Mouse (Mus musculus) intestine, postnatal 0 days (tissue): ENCODE results near the gene C030005K15Rik. TPM values are rescaled to one million over a fixed set of nuclear protein-coding genes. Genes with fewer than 3 reads are reported as not detected.
"Not testable (repeated sequence)": the region's sequence is repeated elsewhere in the genome, so short reads cannot be mapped to it uniquely, and the experiment has no call there.

Source experiments
- ATAC-seq: fragments of 200-750 bp; cut with Nextera tagmentation; 2 replicates; pipeline ENCODE4 v1.8.0; 2017; ENCODE audit warnings: mild to moderate bottlenecking, moderate TSS enrichment, moderate library complexity
- H3K27ac ChIP-seq: fragments of 300-500 bp; sonication (generic); 2 replicates; pipeline ENCODE4 v1.5.1; 2014; ENCODE audit warnings: mild to moderate bottlenecking, low read depth, low read length, moderate library complexity
- H3K27me3 ChIP-seq: fragments of 300-500 bp; sonication (generic); replicated peaks from 2 replicates; pipeline ENCODE4 v1.6.1; 2014; ENCODE audit warnings: low read length, mixed read lengths; ENCODE audit not compliant: control insufficient read depth, insufficient read depth
- H3K36me3 ChIP-seq: fragments of 300-500 bp; sonication (generic); 2 replicates; pipeline ENCODE4 v1.6.1; 2014; ENCODE audit warnings: mild to moderate bottlenecking, moderate library complexity; ENCODE audit not compliant: control insufficient read depth, insufficient read depth
- H3K4me1 ChIP-seq: fragments of 300-500 bp; sonication (generic); replicated peaks from 2 replicates; pipeline ENCODE4 v1.6.1; 2014; ENCODE audit warnings: antibody characterized with exemption, low read length, mixed read lengths; ENCODE audit not compliant: control insufficient read depth, insufficient read depth
- H3K4me2 ChIP-seq: fragments of 300-500 bp; sonication (generic); replicated peaks from 2 replicates; pipeline ENCODE4 v1.6.1; 2014; ENCODE audit warnings: low read depth, mild to moderate bottlenecking, moderate library complexity
- H3K4me3 ChIP-seq: fragments of 300-500 bp; sonication (generic); 2 replicates; pipeline ENCODE4 v1.5.1; 2014; ENCODE audit warnings: low read depth, low read length
- H3K9ac ChIP-seq: fragments of 300-500 bp; sonication (generic); 2 replicates; pipeline ENCODE4 v1.6.1; 2014; ENCODE audit warnings: mild to moderate bottlenecking, low read depth, low read length
- H3K9me3 ChIP-seq: fragments of 300-500 bp; sonication (generic); 2 replicates; pipeline ENCODE4 v1.6.1; 2016; ENCODE audit warnings: mixed run types; ENCODE audit not compliant: control insufficient read depth
- CTCF ChIP-seq: sonication (generic); IDR thresholded peaks from 2 replicates; pipeline ENCODE4 v1.5.1; 2016; ENCODE audit warnings: low read depth, mild to moderate bottlenecking, control low read depth, antibody characterized with exemption, moderate library complexity
- WGBS: fragments of 180-500 bp; shearing (Covaris S2); extraction: QIAGEN DNeasy Blood & Tissue Kit; methylation state at CpG from one replicate; pipeline ENCODE4 v1.1.7; 2014; 5-methylcytosine and 5-hydroxymethylcytosine counted together
- polyA plus RNA-seq: library from polyadenylated mRNA; unstranded; fragments of >200 nt; fragmentation: Nextera tagmentation; extraction: Ambion mirVana; gene quantifications from 2 replicates; pipeline ENCODE4 v1.2.1, GENCODE M21; 2015

C030005K15Rik gene
- not detected in 2 replicates for polyA plus RNA-seq

DNA sequence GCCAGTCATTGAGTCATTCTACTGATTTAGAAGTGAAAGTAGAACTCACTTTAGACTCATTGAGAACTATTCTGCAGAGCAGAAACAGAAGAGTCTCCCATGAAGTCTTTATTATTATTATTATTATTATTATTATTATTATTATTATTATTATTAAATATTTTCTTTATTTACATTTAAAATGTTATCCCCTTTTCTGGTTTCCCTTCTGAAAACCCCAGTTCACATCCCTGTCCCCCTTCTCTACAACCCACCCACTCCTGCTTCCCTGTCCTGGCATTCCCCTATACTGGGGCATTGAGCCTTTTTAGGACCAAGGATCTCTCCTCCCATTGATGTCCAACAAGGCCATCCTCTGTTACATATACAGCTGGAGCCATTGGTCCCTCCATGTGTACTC is at the start of gene C030005K15Rik:
C030005K15Rik (minus strand) TSS at position 101 of the 400 bp plus-strand sequence.
- H3K9ac ChIP-seq, H3K36me3 ChIP-seq, H3K27me3 ChIP-seq, H3K9me3 ChIP-seq, H3K27ac ChIP-seq, ATAC-seq, H3K4me3 ChIP-seq, H3K4me1 ChIP-seq, H3K4me2 ChIP-seq: not testable (repeated sequence)

DNA sequence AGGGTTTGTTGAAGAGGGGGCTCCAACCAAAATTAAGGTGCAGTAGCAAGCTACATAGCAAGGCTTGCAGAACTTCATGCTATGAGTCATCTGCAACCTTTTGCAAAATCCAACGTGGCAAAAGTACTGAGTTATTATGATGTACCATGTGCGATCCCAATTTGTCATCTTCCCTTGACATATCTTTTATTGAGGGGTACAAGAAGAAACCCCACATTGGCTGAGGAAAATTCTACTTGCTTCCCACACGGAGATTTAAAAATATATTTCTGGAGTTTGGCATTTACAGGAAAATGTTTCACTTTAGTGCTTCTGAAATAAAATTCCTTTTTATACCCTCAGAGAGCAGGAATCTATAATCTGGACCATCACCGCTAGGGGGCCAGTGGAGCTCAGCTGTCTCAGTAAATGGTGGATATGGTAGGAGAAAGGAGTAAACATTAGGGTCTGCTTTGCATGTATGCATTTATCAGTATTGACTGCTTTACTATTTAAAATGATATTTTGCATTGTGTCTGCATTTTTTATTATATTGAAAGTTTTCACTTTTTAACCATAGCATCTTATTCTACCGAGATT is 41.7 kb upstream of the C030005K15Rik start:
- H3K36me3 ChIP-seq, result no peaks in the 10 kb centered on the region
- no peak overlapping the region for H3K4me3 ChIP-seq
- H3K27ac ChIP-seq, result no peak overlapping the region
- no peaks in the 10 kb centered on the region for H3K9me3 ChIP-seq
- H3K9ac ChIP-seq, result no peak overlapping the region
- H3K4me2 ChIP-seq, result no peak overlapping the region
- TF ChIP-seq CTCF, result peak; percentile 63
- WGBS, result 59% methylated on average over 5 of the region's 5 CpGs
- no peak for ATAC-seq
- no peaks in the 10 kb centered on the region for H3K4me1 ChIP-seq
- no peaks in the 10 kb centered on the region for H3K27me3 ChIP-seq

DNA sequence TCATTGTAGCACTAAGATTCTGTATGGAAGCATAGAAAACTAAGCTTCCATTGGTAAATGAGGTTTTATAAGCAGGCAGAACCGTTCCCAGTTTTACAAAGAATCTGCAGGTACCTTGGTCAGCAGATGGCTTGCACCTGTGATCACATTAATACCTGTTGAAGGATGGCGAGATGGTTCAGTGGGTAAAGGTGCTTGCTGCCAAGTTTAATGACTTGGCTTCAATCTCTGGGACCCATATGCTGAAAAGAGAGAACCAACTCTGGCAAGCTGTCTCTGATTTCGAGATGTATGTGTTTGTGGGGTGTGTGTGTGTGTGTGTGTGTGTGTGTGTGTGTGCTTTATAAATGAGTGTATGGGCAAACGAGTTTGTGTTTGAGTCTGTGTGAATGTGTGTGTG is 27.3 kb upstream of the C030005K15Rik start:
- no peaks in the 10 kb centered on the region for H3K9me3 ChIP-seq
- no peak for TF ChIP-seq CTCF
- no peak overlapping the region for H3K27ac ChIP-seq
- no peaks in the 10 kb centered on the region for H3K36me3 ChIP-seq
- no peak overlapping the region for H3K9ac ChIP-seq
- WGBS, result 69% methylated on average over 4 of the region's 4 CpGs
- H3K4me3 ChIP-seq, result no peak overlapping the region
- no peak for ATAC-seq
- H3K4me2 ChIP-seq, result no peak overlapping the region
- H3K27me3 ChIP-seq, result no peaks in the 10 kb centered on the region
- H3K4me1 ChIP-seq, result no peaks in the 10 kb centered on the region

DNA sequence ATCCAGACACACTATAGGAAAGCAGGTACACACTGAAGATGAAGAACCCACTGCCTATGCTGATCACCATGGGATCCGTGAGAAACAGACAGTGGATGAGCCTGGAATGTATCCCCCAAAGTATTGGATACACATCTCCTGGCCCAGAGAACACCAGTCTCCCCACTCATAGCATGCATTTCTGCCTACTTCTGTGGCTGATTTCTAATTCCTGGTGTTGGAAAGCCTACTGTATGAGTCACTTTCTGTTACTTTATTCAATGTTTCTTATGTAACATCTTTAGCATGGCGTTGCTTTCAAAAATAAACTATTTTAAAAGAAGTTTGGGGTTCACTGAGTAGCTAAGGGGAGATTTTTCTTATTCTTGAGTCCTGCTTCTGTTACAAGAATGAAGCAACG is 20.7 kb upstream of the C030005K15Rik start:
- no peaks in the 10 kb centered on the region for H3K4me1 ChIP-seq
- H3K27ac ChIP-seq, result no peak overlapping the region
- no peak for TF ChIP-seq CTCF
- 86% methylated on average over 3 of the region's 3 CpGs for whole genome bisulfite sequencing
- no peaks in the 10 kb centered on the region for H3K9me3 ChIP-seq
- no peaks in the 10 kb centered on the region for H3K36me3 ChIP-seq
- no peak for ATAC-seq
- no peak overlapping the region for H3K4me2 ChIP-seq
- H3K27me3 ChIP-seq, result no peaks in the 10 kb centered on the region
- H3K4me3 ChIP-seq, result no peak overlapping the region
- H3K9ac ChIP-seq, result no peak overlapping the region

DNA sequence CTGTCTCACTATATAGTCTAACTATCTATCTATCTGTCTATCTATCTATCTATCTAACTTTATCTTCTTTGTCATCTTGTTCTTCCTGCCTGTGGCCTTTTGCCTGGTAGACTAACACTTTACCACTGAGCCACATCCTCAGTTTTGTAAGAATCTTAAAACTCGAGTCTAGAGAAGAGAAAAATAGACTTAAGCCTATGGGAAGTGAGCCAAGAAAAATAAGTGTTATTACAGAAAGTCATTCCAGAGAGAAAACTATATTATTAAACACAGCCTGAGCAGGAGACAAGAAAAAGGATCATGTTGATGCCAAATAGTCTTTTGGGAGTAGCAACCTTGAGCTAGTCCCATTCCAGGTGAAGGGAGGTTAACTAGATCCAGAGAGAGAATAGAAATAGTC is 626 bp downstream of the C030005K15Rik start:
- H3K9ac ChIP-seq, result no peak overlapping the region
- no peak overlapping the region for H3K4me2 ChIP-seq
- no peaks in the 10 kb centered on the region for H3K9me3 ChIP-seq
- H3K27me3 ChIP-seq, result no peaks in the 10 kb centered on the region
- no peaks in the 10 kb centered on the region for H3K4me1 ChIP-seq
- WGBS, result 46% methylated on average over 1 of the region's 1 CpGs
- no peaks in the 10 kb centered on the region for H3K36me3 ChIP-seq
- no peak for TF ChIP-seq CTCF
- H3K27ac ChIP-seq, result no peak overlapping the region
- H3K4me3 ChIP-seq, result no peak overlapping the region
- no peak for ATAC-seq

DNA sequence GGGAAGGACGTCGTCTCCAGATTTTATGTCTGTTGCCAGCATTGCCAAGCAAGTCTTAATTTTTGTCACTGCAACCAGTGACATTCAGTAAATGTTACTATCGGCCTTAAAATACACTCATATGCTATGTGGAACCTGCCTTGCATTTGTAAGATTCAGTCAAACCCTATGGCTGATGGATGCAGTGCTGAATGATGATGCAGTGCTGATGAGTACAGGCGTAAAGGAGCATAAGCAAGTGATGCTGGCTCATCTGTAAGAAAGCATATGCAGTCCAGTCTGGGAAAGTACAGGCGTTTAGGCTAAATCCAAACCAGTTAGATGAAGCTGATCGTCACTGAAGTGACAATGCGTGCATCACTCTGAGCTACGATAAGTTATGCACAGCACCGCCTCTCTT is 3.8 kb downstream of the C030005K15Rik start:
- no peak overlapping the region for H3K27ac ChIP-seq
- no peak for ATAC-seq
- no peak for TF ChIP-seq CTCF
- no peaks in the 10 kb centered on the region for H3K9me3 ChIP-seq
- H3K36me3 ChIP-seq, result no peaks in the 10 kb centered on the region
- H3K4me2 ChIP-seq, result no peak overlapping the region
- H3K4me1 ChIP-seq, result no peaks in the 10 kb centered on the region
- WGBS, result 94% methylated on average over 9 of the region's 9 CpGs
- H3K27me3 ChIP-seq, result no peaks in the 10 kb centered on the region
- H3K9ac ChIP-seq, result no peak overlapping the region
- no peak overlapping the region for H3K4me3 ChIP-seq

DNA sequence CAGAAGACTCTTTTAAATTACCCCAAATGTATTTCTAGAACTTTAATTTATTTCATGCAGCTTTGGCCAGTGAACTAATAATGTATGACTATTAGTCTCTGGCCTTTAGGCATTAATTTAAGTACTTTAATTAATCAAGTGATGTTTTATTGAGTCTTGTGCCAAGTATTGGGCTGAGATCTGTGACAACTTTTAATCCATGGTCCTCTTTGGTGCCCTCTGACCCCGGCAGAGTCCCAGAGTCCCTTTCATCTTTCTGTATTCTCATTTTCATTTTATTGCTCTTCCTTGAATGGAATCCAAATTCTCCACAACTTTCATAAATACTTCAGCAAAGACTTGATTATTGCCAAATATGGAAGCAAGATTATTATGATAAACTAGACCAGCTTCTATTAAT is 5.9 kb downstream of the C030005K15Rik start:
- TF ChIP-seq CTCF, result no peak
- WGBS, result 59% methylated on average over 1 of the region's 1 CpGs
- H3K9ac ChIP-seq, result no peak overlapping the region
- H3K36me3 ChIP-seq, result no peaks in the 10 kb centered on the region
- H3K27ac ChIP-seq, result no peak overlapping the region
- no peaks in the 10 kb centered on the region for H3K4me1 ChIP-seq
- H3K9me3 ChIP-seq, result no peaks in the 10 kb centered on the region
- H3K4me2 ChIP-seq, result no peak overlapping the region
- no peak overlapping the region for H3K4me3 ChIP-seq
- ATAC-seq, result no peak
- no peaks in the 10 kb centered on the region for H3K27me3 ChIP-seq
